Mouse (Mus musculus) hindbrain, embryonic 11.5 days (tissue): Measurements from ENCODE around the gene 1810049J17Rik. TPM values are rescaled to one million over a fixed set of nuclear protein-coding genes. Genes with fewer than 3 reads are reported as not detected.

ENCODE experiments used
- ATAC-seq: fragments of 200-750 bp; cut with Nextera tagmentation; 2 replicates; pipeline ENCODE4 v1.8.0; 2017; ENCODE audit warnings: mild to moderate bottlenecking, moderate TSS enrichment, moderate library complexity; ENCODE audit not compliant: low FRiP score
- DNase-seq: peaks from one replicate; pipeline ENCODE4 v3.0.0-alpha.2; 2015; ENCODE audit warnings: low spot score
- H3K27ac ChIP-seq: fragments of 300-500 bp; sonication (generic); 2 replicates; pipeline ENCODE4 v1.5.1; 2014; ENCODE audit warnings: mild to moderate bottlenecking, low read depth, low read length
- H3K27me3 ChIP-seq: fragments of 300-500 bp; sonication (generic); 2 replicates; pipeline ENCODE4 v1.6.1; 2014; ENCODE audit warnings: mild to moderate bottlenecking, low read length, moderate library complexity, mixed read lengths; ENCODE audit not compliant: control insufficient read depth, insufficient read depth
- H3K36me3 ChIP-seq: fragments of 300-500 bp; sonication (generic); 2 replicates; pipeline ENCODE4 v1.6.1; 2014; ENCODE audit warnings: mild to moderate bottlenecking, low read length, moderate library complexity, mixed read lengths; ENCODE audit not compliant: control insufficient read depth, insufficient read depth
- H3K4me1 ChIP-seq: fragments of 300-500 bp; sonication (generic); replicated peaks from 2 replicates; pipeline ENCODE4 v1.6.1; 2014; ENCODE audit warnings: low read length, mixed read lengths; ENCODE audit not compliant: control insufficient read depth, insufficient read depth
- H3K4me2 ChIP-seq: fragments of 300-500 bp; sonication (generic); replicated peaks from 2 replicates; pipeline ENCODE4 v1.6.1; 2014; ENCODE audit warnings: mild to moderate bottlenecking, low read depth, low read length
- H3K4me3 ChIP-seq: fragments of 300-500 bp; sonication (generic); 2 replicates; pipeline ENCODE4 v1.5.1; 2014; ENCODE audit warnings: low read depth, low read length
- H3K9ac ChIP-seq: fragments of 300-500 bp; sonication (generic); 2 replicates; pipeline ENCODE4 v1.6.1; 2014; ENCODE audit warnings: low read depth, low read length
- H3K9me3 ChIP-seq: fragments of 300-500 bp; sonication (generic); 2 replicates; pipeline ENCODE4 v1.6.1; 2016; ENCODE audit warnings: low read length; ENCODE audit not compliant: control insufficient read depth
- WGBS: fragments of 180-500 bp; shearing (Covaris S2); extraction: QIAGEN DNeasy Blood & Tissue Kit; methylation state at CpG from one replicate; pipeline ENCODE4 v1.1.7; 2014; 5-methylcytosine and 5-hydroxymethylcytosine counted together
- polyA plus RNA-seq: library from polyadenylated mRNA; unstranded; fragments of >200 nt; fragmentation: Nextera tagmentation; extraction: Ambion mirVana; gene quantifications from 2 replicates; pipeline ENCODE4 v1.2.1, GENCODE M21; 2014

The 1810049J17Rik gene
- polyA plus RNA-seq, 1 experiment from 2014 or later: not detected

DNA sequence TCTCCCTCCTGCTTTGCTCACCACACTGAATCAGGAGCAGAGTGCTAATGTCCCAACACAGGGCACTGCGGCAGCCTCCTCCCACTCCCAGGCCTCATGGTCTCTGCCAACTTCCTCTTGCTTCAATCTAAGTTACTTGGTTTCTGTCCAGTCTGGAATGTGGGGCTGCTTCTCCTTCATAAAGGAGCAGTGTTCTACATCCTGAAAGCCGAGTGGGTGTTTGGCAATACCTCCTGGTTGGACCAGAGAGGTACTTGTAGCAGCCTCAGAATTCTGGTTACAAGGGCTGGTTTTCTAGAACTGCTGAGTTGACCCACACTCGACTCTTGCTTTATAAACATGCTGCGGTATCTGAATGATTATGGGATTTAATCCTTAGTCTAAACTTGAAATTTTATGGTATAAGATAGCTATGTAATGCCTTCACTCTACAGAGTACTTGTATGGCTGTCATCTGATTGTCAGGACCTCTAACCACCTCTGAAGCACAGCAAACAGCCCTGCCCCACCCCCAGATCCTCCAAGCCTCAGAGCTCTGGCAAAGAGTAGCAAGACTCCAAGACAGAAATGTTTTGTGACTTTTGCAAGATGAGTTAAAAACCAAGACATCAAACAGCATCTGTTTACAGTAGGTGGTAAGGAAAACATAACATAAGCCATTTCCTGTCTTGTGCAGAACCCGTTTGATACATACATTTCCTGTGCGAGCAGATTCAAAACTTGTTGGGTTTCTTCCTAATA is 36.7 kb downstream of the 1810049J17Rik start:
- ATAC-seq (no peak), DNase-seq (no peak)
- Histone ChIP-seq H3K4me1 (no peaks in the 10 kb centered on the region), H3K27ac (no peak overlapping the region), H3K4me3 (no peak overlapping the region), H3K9ac (no peak overlapping the region), H3K4me2 (no peak overlapping the region), H3K9me3 (no peaks in the 10 kb centered on the region), H3K27me3 (no peaks in the 10 kb centered on the region), H3K36me3 (no peaks in the 10 kb centered on the region)
- 83% methylated on average over 6 of the region's 6 CpGs for WGBS

DNA sequence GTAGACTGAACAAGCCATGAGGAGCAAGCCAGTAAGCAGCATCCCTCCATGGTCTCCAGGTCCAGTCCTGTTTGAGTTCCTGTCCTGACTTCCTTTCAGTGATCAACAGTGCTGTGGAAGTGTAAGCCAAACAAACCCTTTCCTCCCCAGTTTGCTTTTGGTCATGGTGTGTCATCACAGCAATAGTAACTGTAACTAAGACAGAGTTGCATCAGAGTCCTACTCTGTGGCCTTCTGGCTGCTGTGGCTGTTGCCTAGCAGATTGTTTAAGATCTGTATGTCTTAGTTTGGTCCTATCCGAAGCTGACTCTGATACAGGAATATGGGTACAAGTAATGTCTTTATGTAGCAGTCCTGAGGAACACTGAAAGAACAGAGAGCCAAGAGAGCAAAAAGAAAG is 41.9 kb downstream of the 1810049J17Rik start:
- ATAC-seq: no peak
- WGBS: 88% methylated on average over 1 of the region's 1 CpGs

DNA sequence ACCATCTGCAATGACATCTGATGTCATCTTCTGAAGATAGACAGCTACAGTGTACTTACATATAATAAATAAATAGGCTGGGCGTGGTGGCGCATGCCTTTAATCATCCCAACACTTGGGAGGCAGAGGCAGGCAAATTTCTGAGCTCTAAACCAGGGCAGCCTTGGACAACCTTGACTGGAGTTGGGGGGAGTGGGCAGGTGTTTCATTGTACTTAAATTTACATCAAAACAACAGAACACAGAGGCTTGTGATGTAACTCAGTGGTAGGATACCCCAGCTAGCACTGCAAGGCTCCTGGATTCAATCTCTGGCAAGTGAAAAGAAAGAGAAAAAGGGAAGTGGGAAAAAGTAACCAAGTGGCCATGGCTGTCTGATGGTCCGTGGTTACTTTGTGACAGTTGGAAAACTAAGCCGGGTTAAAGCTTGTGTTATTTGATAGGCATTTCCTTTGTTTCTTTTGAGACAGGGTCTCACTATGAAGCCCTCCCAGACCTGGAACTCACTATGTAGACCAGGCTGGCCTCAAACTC is 46.5 kb downstream of the 1810049J17Rik start:
- Histone ChIP-seq H3K4me1 (no peaks in the 10 kb centered on the region), H3K36me3 (no peaks in the 10 kb centered on the region), H3K27ac (no peak overlapping the region), H3K4me2 (no peak overlapping the region), H3K9me3 (no peaks in the 10 kb centered on the region), H3K27me3 (no peaks in the 10 kb centered on the region), H3K9ac (no peak overlapping the region), H3K4me3 (no peak overlapping the region)
- ATAC-seq (no peak), DNase-seq (no peak)
- whole genome bisulfite sequencing: 86% methylated on average over 4 of the region's 4 CpGs

More for the DNA sequence above, 41.9 kb downstream of the 1810049J17Rik start:
- Histone ChIP-seq H3K36me3 (no peaks in the 10 kb centered on the region), H3K4me2 (no peak overlapping the region), H3K27me3 (no peaks in the 10 kb centered on the region), H3K9me3 (no peaks in the 10 kb centered on the region), H3K4me1 (no peaks in the 10 kb centered on the region), H3K9ac (no peak overlapping the region), H3K27ac (no peak overlapping the region), H3K4me3 (no peak overlapping the region)
- DNase-seq: no peak

DNA sequence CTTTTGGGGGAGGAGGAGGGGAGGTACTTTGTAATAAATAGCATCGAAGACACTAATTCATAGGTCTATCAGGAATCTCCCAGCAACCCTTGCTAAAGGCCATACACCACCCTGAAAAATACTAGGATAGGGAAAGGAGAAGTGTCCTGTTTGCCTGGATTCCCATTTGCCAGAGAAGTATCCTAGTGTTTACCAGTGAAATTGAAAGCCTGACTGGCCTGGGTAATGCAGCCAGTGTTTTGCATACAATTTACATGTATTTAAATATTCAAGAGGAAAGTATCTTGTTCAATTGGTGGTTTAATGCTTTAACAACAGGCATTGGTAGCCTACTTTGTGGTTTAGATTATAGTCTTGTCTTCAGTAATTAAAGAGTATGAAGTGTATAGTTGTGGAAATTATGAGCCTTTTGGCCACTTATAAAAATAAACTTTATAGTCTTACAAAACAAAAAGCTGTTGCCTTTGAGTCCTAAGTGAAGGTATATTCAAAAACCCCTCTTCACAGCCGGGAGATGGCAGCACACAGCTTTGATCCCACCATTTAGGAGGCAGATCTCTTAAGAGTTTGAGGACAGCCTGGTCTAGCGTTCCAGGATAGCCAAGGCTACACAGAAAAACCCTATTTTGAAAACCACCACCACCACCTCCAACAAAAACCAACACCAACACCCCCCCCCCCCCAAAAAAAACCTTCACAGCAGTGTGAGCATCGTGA is 47.5 kb downstream of the 1810049J17Rik start:
- H3K4me1 ChIP-seq: no peaks in the 10 kb centered on the region
- H3K9ac ChIP-seq: no peak overlapping the region
- DNase-seq (no peak), ATAC-seq (no peak)
- no peaks in the 10 kb centered on the region for H3K27me3 ChIP-seq
- no peaks in the 10 kb centered on the region for H3K36me3 ChIP-seq
- H3K27ac ChIP-seq: no peak overlapping the region
- H3K4me3 ChIP-seq: no peak overlapping the region
- H3K4me2 ChIP-seq: no peak overlapping the region
- WGBS: 67% methylated on average over 4 of the region's 4 CpGs
- no peaks in the 10 kb centered on the region for H3K9me3 ChIP-seq

DNA sequence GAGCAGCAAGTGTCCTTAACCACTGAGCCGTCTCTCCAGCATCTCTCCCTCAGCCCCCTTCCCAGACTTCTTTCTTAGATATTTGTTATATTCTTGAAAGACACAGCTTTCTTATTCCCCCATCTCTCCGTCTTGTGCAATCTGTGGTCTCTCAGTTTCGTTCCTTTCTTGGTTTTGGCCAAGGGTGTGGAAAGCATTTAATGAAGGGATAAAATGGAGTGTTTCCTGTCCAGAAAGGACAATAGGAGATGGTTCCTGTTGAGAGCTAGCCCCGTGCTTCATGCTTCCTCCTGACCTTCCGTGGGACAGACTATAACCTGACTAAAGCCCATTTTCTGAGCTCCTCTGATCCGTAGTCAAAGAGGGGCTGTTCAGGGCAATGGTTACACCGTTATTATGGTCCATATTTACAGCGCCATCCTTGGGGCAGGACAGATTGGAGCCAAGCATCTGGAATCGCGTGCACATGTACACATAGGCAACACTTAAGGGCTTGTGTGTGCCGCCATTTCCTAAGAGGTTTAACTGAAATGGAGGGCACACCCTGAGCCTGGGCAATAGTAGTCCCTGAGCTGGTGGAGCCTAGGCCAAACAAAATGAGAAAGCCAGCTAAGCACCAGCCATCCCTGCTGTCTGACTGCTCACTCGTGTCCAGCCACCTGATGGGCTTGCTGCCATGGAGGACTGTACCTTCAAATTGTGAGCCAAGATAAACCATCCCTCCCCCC is 48.2 kb downstream of the 1810049J17Rik start:
- no peak for DNase-seq
- ATAC-seq: no peak
- no peak overlapping the region for H3K4me2 ChIP-seq

More for the DNA sequence above, 48.2 kb downstream of the 1810049J17Rik start:
- H3K27me3 ChIP-seq: no peaks in the 10 kb centered on the region
- H3K9me3 ChIP-seq: no peaks in the 10 kb centered on the region
- no peak overlapping the region for H3K27ac ChIP-seq
- H3K36me3 ChIP-seq: 0 out of 2 replicates have a peak, but pooled peaks cover 2% of the 10 kb centered on the region
- WGBS: 88% methylated on average over 12 of the region's 12 CpGs
- no peaks in the 10 kb centered on the region for H3K4me1 ChIP-seq
- H3K4me3 ChIP-seq: no peak overlapping the region
- no peak overlapping the region for H3K9ac ChIP-seq

Other genes starting within 250 kb of the 1810049J17Rik start
- 142 and 165 TPM in 2 replicates for gene Zfr, start 204.1 kb downstream of the 1810049J17Rik start, polyA plus RNA-seq
- gene Mtmr12, start 116.9 kb downstream of the 1810049J17Rik start, polyA plus RNA-seq: 15.2 and 16.7 TPM in 2 replicates
- 110 TPM in 2 replicates for gene Golph3, start 449 bp downstream of the 1810049J17Rik start, polyA plus RNA-seq